Mouse (Mus musculus): Measurements from ENCODE around the gene Flna. TPM values are rescaled to one million over a fixed set of nuclear protein-coding genes. Genes with fewer than 3 reads are reported as not detected.

Gene Flna
- polyA plus RNA-seq, 1 experiment, result 288 TPM

GRCm38 (mm10) chrX:74282395-74283091 lies 32.9 kb upstream of the Flna start:
- H3K9me3 ChIP-seq (replicated peaks; ENCODE audit: control insufficient read depth, insufficient read depth, low read length, poor library complexity, severe bottlenecking), result no peaks in the 10 kb centered on the region
- peaks cover 2% of the 10 kb centered on the region for H3K4me1 ChIP-seq (ENCODE audit: control insufficient read depth, insufficient read depth, low read length)
- peak overlapping the region; percentile 95 for H3K4me3 ChIP-seq (ENCODE audit: low read depth, low read length)
- TF ChIP-seq POLR2A (IDR thresholded peaks at IDR 0.05; ENCODE audit: insufficient read depth, low read length) (peak; percentile 59), CTCF (IDR thresholded peaks at IDR 0.05; ENCODE audit: low read depth, low read length) (no peak)
- peak overlapping the region; percentile 68; the same call in 1 of the 2 replicates for H3K27ac ChIP-seq (ENCODE audit: insufficient read depth, low read length)
- peak overlapping the region; percentile 87 for H3K9ac ChIP-seq (ENCODE audit: low read depth, poor library complexity, severe bottlenecking)
- no peaks in the 10 kb centered on the region for H3K36me3 ChIP-seq (ENCODE audit: control insufficient read depth, insufficient read depth, low read length, poor library complexity, severe bottlenecking)
- H3K27me3 ChIP-seq (ENCODE audit: control insufficient read depth, insufficient read depth, low read length, poor library complexity, severe bottlenecking), result no peaks in the 10 kb centered on the region

GRCm38 (mm10) chrX:74281732-74282394 lies 32.2 kb upstream of the Flna start, which contains the start of the genes Taz and Dnase1l1:
Taz (plus strand) TSS chrX:74281912.
Dnase1l1 (minus strand) TSS chrX:74282337.
- Histone ChIP-seq H3K27ac (ENCODE audit: insufficient read depth, low read length) (peak within 1 kb of the TSS; percentile 68), H3K4me1 (ENCODE audit: control insufficient read depth, insufficient read depth, low read length) (peaks cover 2% of the 10 kb centered on the region)

DNA sequence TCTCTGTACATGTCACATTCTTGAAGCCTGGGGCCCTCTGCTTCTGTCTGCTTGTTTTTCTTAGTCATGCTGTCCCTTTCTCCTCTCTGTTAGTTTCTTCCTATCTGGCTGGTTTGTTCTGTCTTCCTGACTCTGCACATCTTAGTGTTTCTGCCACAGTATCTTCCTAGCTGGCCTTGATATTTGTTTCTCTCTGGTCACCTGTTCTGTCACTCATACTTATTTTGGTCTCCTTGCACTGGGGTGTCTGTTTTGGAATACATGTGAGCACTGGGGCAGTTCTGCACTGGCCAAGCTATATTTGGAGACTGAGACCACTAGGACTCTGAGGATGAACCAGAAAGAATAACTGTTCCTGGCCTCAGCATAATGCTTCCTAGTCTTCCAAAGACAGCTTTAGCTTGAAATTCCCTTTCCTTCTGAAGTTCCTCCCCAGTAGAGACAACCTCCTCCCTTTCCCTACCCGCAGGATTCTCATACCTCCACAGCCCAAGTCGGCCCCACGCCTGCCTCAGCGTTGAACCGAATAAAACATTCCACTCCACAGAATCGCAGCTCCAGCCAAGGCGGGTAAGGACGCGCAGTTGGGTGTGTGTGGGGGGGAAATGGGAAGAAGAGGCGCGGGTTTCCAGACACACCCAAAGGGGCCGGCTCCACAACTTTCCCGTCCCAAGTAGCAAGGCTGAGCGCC lies 31.6 kb upstream of the Flna start:
- H3K9ac ChIP-seq (ENCODE audit: low read depth, poor library complexity, severe bottlenecking), result peak overlapping the region; percentile 59
- TF ChIP-seq EP300 (IDR thresholded peaks at IDR 0.05; ENCODE audit: insufficient read depth, low read depth, low read length) (no peak), POLR2A (IDR thresholded peaks at IDR 0.05; ENCODE audit: insufficient read depth, low read length) (no peak), CTCF (IDR thresholded peaks at IDR 0.05; ENCODE audit: low read depth, low read length) (no peak)
- H3K4me1 ChIP-seq (ENCODE audit: control insufficient read depth, insufficient read depth, low read length), result peaks cover 2% of the 10 kb centered on the region
- no peaks in the 10 kb centered on the region for H3K27me3 ChIP-seq (ENCODE audit: control insufficient read depth, insufficient read depth, low read length, poor library complexity, severe bottlenecking)
- no peak overlapping the region for H3K27ac ChIP-seq (ENCODE audit: insufficient read depth, low read length)
- H3K36me3 ChIP-seq (ENCODE audit: control insufficient read depth, insufficient read depth, low read length, poor library complexity, severe bottlenecking), result no peaks in the 10 kb centered on the region
- H3K4me3 ChIP-seq (ENCODE audit: low read depth, low read length), result peak overlapping the region; percentile 95
- H3K9me3 ChIP-seq (replicated peaks; ENCODE audit: control insufficient read depth, insufficient read depth, low read length, poor library complexity, severe bottlenecking), result no peaks in the 10 kb centered on the region

More at GRCm38 (mm10) chrX:74281732-74282394, 32.2 kb upstream of the Flna start, which contains the start of the genes Taz and Dnase1l1:
- Histone ChIP-seq H3K36me3 (ENCODE audit: control insufficient read depth, insufficient read depth, low read length, poor library complexity, severe bottlenecking) (no peaks in the 10 kb centered on the region), H3K9me3 (replicated peaks; ENCODE audit: control insufficient read depth, insufficient read depth, low read length, poor library complexity, severe bottlenecking) (no peaks in the 10 kb centered on the region), H3K4me3 (ENCODE audit: low read depth, low read length) (peak within 1 kb of the TSS; percentile 95), H3K9ac (ENCODE audit: low read depth, poor library complexity, severe bottlenecking) (peak within 1 kb of the TSS; percentile 87), H3K27me3 (ENCODE audit: control insufficient read depth, insufficient read depth, low read length, poor library complexity, severe bottlenecking) (no peaks in the 10 kb centered on the region)
- TF ChIP-seq CTCF (IDR thresholded peaks at IDR 0.05; ENCODE audit: low read depth, low read length), result no peak
- TF ChIP-seq EP300 (IDR thresholded peaks at IDR 0.05; ENCODE audit: insufficient read depth, low read depth, low read length), result no peak
- TF ChIP-seq POLR2A (IDR thresholded peaks at IDR 0.05; ENCODE audit: insufficient read depth, low read length), result no peak

- no peaks in the 10 kb centered on the region for H3K4me1 ChIP-seq (ENCODE audit: control insufficient read depth, insufficient read depth, low read length)
- no peaks in the 10 kb centered on the region for H3K27me3 ChIP-seq (ENCODE audit: control insufficient read depth, insufficient read depth, low read length, poor library complexity, severe bottlenecking)
- H3K9me3 ChIP-seq (replicated peaks; ENCODE audit: control insufficient read depth, insufficient read depth, low read length, poor library complexity, severe bottlenecking), result no peaks in the 10 kb centered on the region
- H3K9ac ChIP-seq (ENCODE audit: low read depth, poor library complexity, severe bottlenecking), result no peak overlapping the region
- no peak overlapping the region for H3K4me3 ChIP-seq (ENCODE audit: low read depth, low read length)
- TF ChIP-seq CTCF (IDR thresholded peaks at IDR 0.05; ENCODE audit: low read depth, low read length) (no peak), POLR2A (IDR thresholded peaks at IDR 0.05; ENCODE audit: insufficient read depth, low read length) (no peak), EP300 (IDR thresholded peaks at IDR 0.05; ENCODE audit: insufficient read depth, low read depth, low read length) (no peak)
- no peak overlapping the region for H3K27ac ChIP-seq (ENCODE audit: insufficient read depth, low read length)
- H3K36me3 ChIP-seq (ENCODE audit: control insufficient read depth, insufficient read depth, low read length, poor library complexity, severe bottlenecking), result peaks cover 4% of the 10 kb centered on the region
Measured at GRCm38 (mm10) chrX:74277916-74278315, 28.3 kb upstream of the Flna start.

GRCm38 (mm10) chrX:74273422-74274322 lies 24.1 kb upstream of the Flna start:
- Histone ChIP-seq H3K4me3 (ENCODE audit: low read depth, low read length) (no peak overlapping the region), H3K27ac (ENCODE audit: insufficient read depth, low read length) (no peak overlapping the region), H3K27me3 (ENCODE audit: control insufficient read depth, insufficient read depth, low read length, poor library complexity, severe bottlenecking) (no peaks in the 10 kb centered on the region), H3K36me3 (ENCODE audit: control insufficient read depth, insufficient read depth, low read length, poor library complexity, severe bottlenecking) (peaks cover 20% of the 10 kb centered on the region), H3K9ac (ENCODE audit: low read depth, poor library complexity, severe bottlenecking) (no peak overlapping the region), H3K4me1 (ENCODE audit: control insufficient read depth, insufficient read depth, low read length) (no peaks in the 10 kb centered on the region), H3K9me3 (replicated peaks; ENCODE audit: control insufficient read depth, insufficient read depth, low read length, poor library complexity, severe bottlenecking) (no peaks in the 10 kb centered on the region)
- no peak for TF ChIP-seq EP300 (IDR thresholded peaks at IDR 0.05; ENCODE audit: insufficient read depth, low read depth, low read length)
- no peak for TF ChIP-seq POLR2A (IDR thresholded peaks at IDR 0.05; ENCODE audit: insufficient read depth, low read length)
- TF ChIP-seq CTCF (IDR thresholded peaks at IDR 0.05; ENCODE audit: low read depth, low read length), result no peak

Measured in ES-Bruce4 (cell line).